Comparison of ENCODE assay signal across 8 mouse cellular contexts in the genomic region with DNA sequence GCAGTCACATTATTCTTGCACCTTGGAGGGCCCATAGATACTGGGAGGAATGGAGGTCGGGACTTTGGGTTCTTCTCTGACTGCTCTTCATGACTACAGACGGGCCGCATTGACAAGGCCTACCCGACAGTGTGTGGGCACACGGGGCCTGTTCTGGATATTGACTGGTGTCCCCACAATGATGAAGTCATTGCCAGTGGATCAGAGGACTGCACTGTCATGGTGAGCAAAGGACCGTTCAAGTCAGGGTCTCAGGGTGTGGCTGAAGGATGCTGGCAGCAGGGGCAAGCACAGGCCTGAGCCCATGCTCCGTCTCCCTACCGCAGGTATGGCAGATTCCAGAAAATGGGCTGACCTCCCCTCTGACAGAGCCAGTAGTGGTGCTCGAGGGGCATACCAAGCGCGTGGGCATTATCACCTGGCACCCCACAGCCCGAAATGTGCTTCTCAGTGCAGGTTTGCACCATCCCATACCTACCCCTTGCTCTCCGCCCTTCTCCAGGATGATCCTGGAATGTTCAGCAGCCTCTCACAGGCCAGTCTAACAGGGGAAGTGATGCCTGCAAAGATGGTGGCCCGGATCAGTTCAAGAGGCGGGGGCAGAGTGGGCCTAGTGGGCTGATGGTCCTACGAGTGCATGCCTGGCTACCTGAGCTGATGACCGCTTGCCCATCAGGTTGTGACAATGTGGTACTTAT. TPM values are rescaled to one million over a fixed set of nuclear protein-coding genes. Genes with fewer than 3 reads are reported as not detected.
DNase-seq lines count a peak whose midpoint lies in the region; ATAC-seq and TF ChIP-seq lines count a peak whose summit lies in the region.

No protein-coding gene starts in this region.

- peaks cover 21% of the 10 kb centered on the region for H3K4me1 ChIP-seq in heart, postnatal 0 days (ENCODE audit: control insufficient read depth, insufficient read depth)
- H3K4me1 ChIP-seq in thymus, adult 2 months (replicated peaks; ENCODE audit: control insufficient read depth, insufficient read depth, low read length), result peaks cover 54% of the 10 kb centered on the region
- peaks cover 12% of the 10 kb centered on the region for H3K4me1 ChIP-seq in limb, embryonic 14.5 days (ENCODE audit: control insufficient read depth, insufficient read depth, low read length)

- WGBS in heart, postnatal 0 days, result 92% methylated on average over 17 of the region's 17 CpGs
- 95% methylated on average over 17 of the region's 17 CpGs for WGBS in thymus, adult 2 months
- WGBS in limb, embryonic 14.5 days, result 93% methylated on average over 17 of the region's 17 CpGs

- TF ChIP-seq POLR2A in thymus, adult 2 months (IDR thresholded peaks at IDR 0.05; ENCODE audit: control insufficient read depth, extremely low read depth, insufficient read depth, low read length, poor library complexity), result no peak
- TF ChIP-seq POLR2A in limb, embryonic 14.5 days (IDR thresholded peaks at IDR 0.05; ENCODE audit: borderline replicate concordance, extremely low read depth, insufficient read depth, insufficient read length), result no peak

- no peak for TF ChIP-seq CTCF in heart, postnatal 0 days (IDR thresholded peaks at IDR 0.05; ENCODE audit: low read depth)
- TF ChIP-seq CTCF in thymus, adult 2 months (IDR thresholded peaks at IDR 0.05; ENCODE audit: borderline replicate concordance, control insufficient read depth, extremely low read depth, insufficient read depth, low read length, poor library complexity), result no peak

- ATAC-seq in heart, postnatal 0 days (ENCODE audit: insufficient read depth, low read depth), result no peak
- ATAC-seq in limb, embryonic 14.5 days (ENCODE audit: low FRiP score, low read depth), result no peak

- H3K27ac ChIP-seq in heart, postnatal 0 days (ENCODE audit: low read depth), result no peak overlapping the region
- no peak overlapping the region for H3K27ac ChIP-seq in thymus, adult 2 months (ENCODE audit: control insufficient read depth, insufficient read depth, low read length)
- no peak overlapping the region for H3K27ac ChIP-seq in limb, embryonic 14.5 days (replicated peaks; ENCODE audit: low read depth, low read length)

- H3K36me3 ChIP-seq in heart, postnatal 0 days (replicated peaks; ENCODE audit: control insufficient read depth, insufficient read depth, low read length), result peaks cover 39% of the 10 kb centered on the region
- H3K36me3 ChIP-seq in thymus, adult 2 months (ENCODE audit: control insufficient read depth, insufficient read depth, low read length), result peaks cover 11% of the 10 kb centered on the region; the same call in 1 of the 2 replicates
- H3K36me3 ChIP-seq in limb, embryonic 14.5 days (ENCODE audit: control insufficient read depth, insufficient read depth, low read length), result peaks cover 28% of the 10 kb centered on the region

- H3K4me3 ChIP-seq in heart, postnatal 0 days (ENCODE audit: low read depth, low read length), result no peak overlapping the region
- peak overlapping the region; percentile 76; the same call in 1 of the 2 replicates for H3K4me3 ChIP-seq in thymus, adult 2 months (ENCODE audit: control insufficient read depth, insufficient read depth, low read length)
- H3K4me3 ChIP-seq in limb, embryonic 14.5 days (replicated peaks; ENCODE audit: low read length), result 0 out of 2 replicates have a peak overlapping the region, but pooled peaks have one; percentile 89

- intact Hi-C loops in heart, postnatal 10 days (cut with DNase I), result loop anchor here (5.0 kb wide), 1 partner anchor 133 kb away; no protein-coding TSS in a partner anchor

- no peaks in the 10 kb centered on the region for H3K9me3 ChIP-seq in heart, postnatal 0 days (replicated peaks; ENCODE audit: control insufficient read depth, low read length)
- H3K9me3 ChIP-seq in limb, embryonic 14.5 days (ENCODE audit: control insufficient read depth, low read length), result no peaks in the 10 kb centered on the region

- peak overlapping the region; percentile 96; the same call in 1 of the 2 replicates for H3K9ac ChIP-seq in heart, postnatal 0 days (replicated peaks; ENCODE audit: low read depth, low read length)
- no peak overlapping the region for H3K9ac ChIP-seq in limb, embryonic 14.5 days (ENCODE audit: low read depth, low read length, severe bottlenecking)

- no peaks in the 10 kb centered on the region for H3K27me3 ChIP-seq in heart, postnatal 0 days (ENCODE audit: control insufficient read depth, insufficient read depth, low read length)
- H3K27me3 ChIP-seq in thymus, adult 2 months (ENCODE audit: control insufficient read depth, insufficient read depth, low read length), result no peaks in the 10 kb centered on the region
- no peaks in the 10 kb centered on the region for H3K27me3 ChIP-seq in limb, embryonic 14.5 days (ENCODE audit: control insufficient read depth, insufficient read depth, low read length)

- no peak for TF ChIP-seq EP300 in heart, postnatal 0 days (IDR thresholded peaks at IDR 0.05; ENCODE audit: low read depth)

- H3K4me2 ChIP-seq in heart, postnatal 0 days (ENCODE audit: low read depth, low read length), result peak overlapping the region; percentile 88; the same call in 1 of the 2 replicates
- H3K4me2 ChIP-seq in limb, embryonic 14.5 days (replicated peaks; ENCODE audit: low read depth, low read length, severe bottlenecking), result peak overlapping the region; percentile 89

- no peak for DNase-seq in heart, postnatal 0 days (ENCODE audit: low spot score)
- no peak for DNase-seq in heart, postnatal 10 days
- no peak for DNase-seq in thymus, adult 2 months
- no peak for DNase-seq in thymus, postnatal 25 days
- no peak for DNase-seq in limb, embryonic 14.5 days (ENCODE audit: low spot score)
- no peak for DNase-seq in adrenal gland, adult 18-20 months (ENCODE audit: low spot score in 2 of 2)
- DNase-seq in gastrocnemius, postnatal 4 days (ENCODE audit: low spot score in 2 of 2), result no peak
- no peak for DNase-seq in gastrocnemius, adult 8-10 months (ENCODE audit: low spot score in 2 of 2)

RNA-seq across cellular contexts. Expression of gene Coro1b, which starts 1.5 kb away (rescaled TPM):
- total RNA-seq in heart, postnatal 0 days (2014; rRNA removed; ENCODE audit: low replicate concordance), result 120 and 144 TPM in 2 replicates
- polyA plus RNA-seq in heart, postnatal 0 days (2015; fragmentation: Nextera tagmentation; extraction: Ambion mirVana), result 97.2 and 102 TPM in 2 replicates
- total RNA-seq in heart, postnatal 10 days (2021), result 10 to 100 TPM; 87.2 to 90.7 TPM
- polyA plus RNA-seq in thymus, adult 2 months (2012; rRNA removed), result 508 and 533 TPM in 2 replicates
- polyA plus RNA-seq in limb, embryonic 14.5 days (2012; rRNA removed), result 229 and 261 TPM in 2 replicates
- 148 and 153 TPM in 2 replicates for polyA plus RNA-seq in limb, embryonic 14.5 days (2014; fragmentation: Nextera tagmentation; extraction: Ambion mirVana)
- total RNA-seq in adrenal gland, adult 18-20 months (2021), result 100 to 1,000 TPM; 145 to 150 TPM
- 10 to 100 TPM; 73.6 to 74.5 TPM for total RNA-seq in gastrocnemius, postnatal 4 days (2021)
- 10 to 100 TPM; 10.4 to 13.2 (median 11.6) TPM for total RNA-seq in gastrocnemius, adult 8-10 months (2022)

RNA-seq across cellular contexts. Expression of gene Ptprcap, which starts 3.5 kb away (rescaled TPM):
- total RNA-seq in heart, postnatal 0 days (2014; rRNA removed; ENCODE audit: low replicate concordance), result 13.5 TPM in 1 of 2 replicates, not detected in the other
- polyA plus RNA-seq in heart, postnatal 0 days (2015; fragmentation: Nextera tagmentation; extraction: Ambion mirVana), result 0.46 and 1.1 TPM in 2 replicates
- total RNA-seq in heart, postnatal 10 days (2021), result 1 to 10 TPM; 1.6 to 2.2 TPM
- 1,512 and 1,655 TPM in 2 replicates for polyA plus RNA-seq in thymus, adult 2 months (2012; rRNA removed)
- 7.0 and 8.9 TPM in 2 replicates for polyA plus RNA-seq in limb, embryonic 14.5 days (2012; rRNA removed)
- polyA plus RNA-seq in limb, embryonic 14.5 days (2014; fragmentation: Nextera tagmentation; extraction: Ambion mirVana), result 7.8 and 8.9 TPM in 2 replicates
- 1 to 10 TPM; 3.2 to 3.3 TPM for total RNA-seq in adrenal gland, adult 18-20 months (2021)
- 1 to 10 TPM; 1.9 to 2.2 TPM for total RNA-seq in gastrocnemius, postnatal 4 days (2021)
- total RNA-seq in gastrocnemius, adult 8-10 months (2022), result under 1 TPM in 2 of 4 experiments, not detected in 2; 0.27 to 0.38 TPM

RNA-seq across cellular contexts. Expression of gene Cabp4, which starts 6.1 kb away (rescaled TPM):
- not detected in 2 replicates for total RNA-seq in heart, postnatal 0 days (2014; rRNA removed; ENCODE audit: low replicate concordance)
- polyA plus RNA-seq in heart, postnatal 0 days (2015; fragmentation: Nextera tagmentation; extraction: Ambion mirVana), result 0.07 and 0.11 TPM in 2 replicates
- not detected for total RNA-seq in heart, postnatal 10 days (2021)
- 0.26 and 0.53 TPM in 2 replicates for polyA plus RNA-seq in thymus, adult 2 months (2012; rRNA removed)
- polyA plus RNA-seq in limb, embryonic 14.5 days (2012; rRNA removed), result 0.05 and 0.06 TPM in 2 replicates
- 0.10 TPM in 2 replicates for polyA plus RNA-seq in limb, embryonic 14.5 days (2014; fragmentation: Nextera tagmentation; extraction: Ambion mirVana)
- total RNA-seq in adrenal gland, adult 18-20 months (2021), result under 1 TPM; 0.16 to 0.60 TPM
- not detected for total RNA-seq in gastrocnemius, postnatal 4 days (2021)
- total RNA-seq in gastrocnemius, adult 8-10 months (2022), result not detected

RNA-seq across cellular contexts. Expression of gene Gpr152, which starts 10.3 kb away (rescaled TPM):
- not detected in 2 replicates for total RNA-seq in heart, postnatal 0 days (2014; rRNA removed; ENCODE audit: low replicate concordance)
- 0.03 TPM in 2 replicates for polyA plus RNA-seq in heart, postnatal 0 days (2015; fragmentation: Nextera tagmentation; extraction: Ambion mirVana)
- total RNA-seq in heart, postnatal 10 days (2021), result not detected
- 0.20 and 0.24 TPM in 2 replicates for polyA plus RNA-seq in thymus, adult 2 months (2012; rRNA removed)
- polyA plus RNA-seq in limb, embryonic 14.5 days (2012; rRNA removed), result 0.01 and 0.05 TPM in 2 replicates
- not detected in 2 replicates for polyA plus RNA-seq in limb, embryonic 14.5 days (2014; fragmentation: Nextera tagmentation; extraction: Ambion mirVana)
- total RNA-seq in adrenal gland, adult 18-20 months (2021), result not detected
- not detected for total RNA-seq in gastrocnemius, postnatal 4 days (2021)
- total RNA-seq in gastrocnemius, adult 8-10 months (2022), result not detected

RNA-seq across cellular contexts. Expression of gene Rps6kb2, which starts 13.2 kb away (rescaled TPM):
- 34.2 and 62.0 TPM in 2 replicates for total RNA-seq in heart, postnatal 0 days (2014; rRNA removed; ENCODE audit: low replicate concordance)
- 32.9 and 35.2 TPM in 2 replicates for polyA plus RNA-seq in heart, postnatal 0 days (2015; fragmentation: Nextera tagmentation; extraction: Ambion mirVana)
- 10 to 100 TPM; 22.4 to 24.3 TPM for total RNA-seq in heart, postnatal 10 days (2021)
- polyA plus RNA-seq in thymus, adult 2 months (2012; rRNA removed), result 97.8 and 102 TPM in 2 replicates
- polyA plus RNA-seq in limb, embryonic 14.5 days (2012; rRNA removed), result 76.4 and 85.1 TPM in 2 replicates
- 43.0 and 47.2 TPM in 2 replicates for polyA plus RNA-seq in limb, embryonic 14.5 days (2014; fragmentation: Nextera tagmentation; extraction: Ambion mirVana)
- 10 to 100 TPM; 30.2 to 36.3 TPM for total RNA-seq in adrenal gland, adult 18-20 months (2021)
- total RNA-seq in gastrocnemius, postnatal 4 days (2021), result 10 to 100 TPM; 34.7 to 38.0 TPM
- 10 to 100 TPM; 18.6 to 28.4 (median 25.7) TPM for total RNA-seq in gastrocnemius, adult 8-10 months (2022)
